Mouse (Mus musculus) CH12.LX (cell line): ENCODE measurements around the gene Tmem185b. TPM values are rescaled to one million over a fixed set of nuclear protein-coding genes. Genes with fewer than 3 reads are reported as not detected.

Experiments
- DNase-seq: peaks from one replicate; pipeline ENCODE4 v3.0.0-alpha.2; 2013; ENCODE audit errors: extremely low read depth
- H3K27ac ChIP-seq: 2 replicates; pipeline ENCODE4 v1.5.1; 2012; ENCODE audit warnings: low read depth, mild to moderate bottlenecking, control low read depth, moderate library complexity; ENCODE audit not compliant: insufficient read depth
- H3K27me3 ChIP-seq: replicated peaks from 2 replicates; pipeline ENCODE3; 2012; ENCODE audit warnings: inconsistent platforms
- H3K36me3 ChIP-seq, 2 experiments: replicated peaks in 1 of 2; 2 replicates each; pipeline versions ENCODE3 to v1.6.1; 2012; ENCODE audit warnings: inconsistent platforms in 1 of 2, low read length in 1 of 2, mild to moderate bottlenecking in 1 of 2, mixed read lengths in 1 of 2, moderate library complexity in 1 of 2; ENCODE audit not compliant: control insufficient read depth in 1 of 2, insufficient read depth in 1 of 2
- H3K4me1 ChIP-seq, 2 experiments: 2 replicates each; pipeline ENCODE4 v1.6.1; 2012; ENCODE audit warnings: inconsistent platforms in 1 of 2, moderate library complexity in 1 of 2; ENCODE audit not compliant: insufficient read depth in 2 of 2, control insufficient read depth in 1 of 2
- H3K4me2 ChIP-seq: 2 replicates; pipeline ENCODE4 v1.6.1; 2012; ENCODE audit warnings: low read depth, mild to moderate bottlenecking, control low read depth; ENCODE audit not compliant: poor library complexity, insufficient read depth, severe bottlenecking
- H3K4me3 ChIP-seq, 3 experiments: fragments of 150-350 bp in 1 of 3; sonication (generic) in 1 of 3; replicated peaks in 1 of 3; 2 replicates each; pipeline versions ENCODE3 to v1.5.1; 2011 to 2012; ENCODE audit warnings: low read depth in 2 of 3, low read length in 2 of 3, mild to moderate bottlenecking in 2 of 3, moderate library complexity in 2 of 3, control low read depth in 1 of 3, improper control_type of control experiment in 1 of 3, inconsistent platforms in 1 of 3, mixed read lengths in 1 of 3; ENCODE audit not compliant: poor library complexity in 1 of 3
- H3K79me2 ChIP-seq: replicated peaks from 2 replicates; pipeline ENCODE4 v1.6.1; 2012; ENCODE audit warnings: mild to moderate bottlenecking, moderate library complexity; ENCODE audit not compliant: control insufficient read depth, poor library complexity, insufficient read depth, severe bottlenecking; ENCODE audit errors: extremely low read depth
- H3K9ac ChIP-seq: 2 replicates; pipeline ENCODE4 v1.6.1; 2012; ENCODE audit warnings: low read depth, mild to moderate bottlenecking, control low read depth, moderate library complexity; ENCODE audit not compliant: insufficient read depth
- H3K9me3 ChIP-seq: replicated peaks from 2 replicates; pipeline ENCODE3; 2012; ENCODE audit warnings: low read length, inconsistent platforms, mixed read lengths
- BHLHE40 ChIP-seq: IDR thresholded peaks from 2 replicates; pipeline ENCODE4 v1.6.1; 2011; ENCODE audit warnings: mild to moderate bottlenecking, low read depth, low read length, improper control_type of control experiment
- CHD2 ChIP-seq: IDR thresholded peaks from 2 replicates; pipeline ENCODE4 v1.6.1; 2011; ENCODE audit warnings: low read length, improper control_type of control experiment
- CTCF ChIP-seq, 2 experiments: IDR thresholded peaks in 1 of 2; conservative IDR thresholded peaks in 1 of 2; 2 replicates each; pipeline ENCODE4 v1.5.1; 2011 to 2012; ENCODE audit warnings: low read depth in 2 of 2, low read length in 2 of 2, improper control_type of control experiment in 1 of 2, inconsistent platforms in 1 of 2, mild to moderate bottlenecking in 1 of 2, moderate library complexity in 1 of 2
- E2F4 ChIP-seq: IDR thresholded peaks from 2 replicates; pipeline ENCODE4 v1.6.1; 2011; ENCODE audit warnings: low read depth, low read length, improper control_type of control experiment; ENCODE audit not compliant: insufficient replicate concordance
- ELF1 ChIP-seq: IDR thresholded peaks from 2 replicates; pipeline ENCODE4 v1.6.1; 2014; ENCODE audit warnings: low read depth, mild to moderate bottlenecking, inconsistent platforms, low read length, improper control_type of control experiment
- EP300 ChIP-seq: IDR thresholded peaks from 2 replicates; pipeline ENCODE4 v1.6.1; 2011; ENCODE audit warnings: low read length, improper control_type of control experiment
- ETS1 ChIP-seq: conservative IDR thresholded peaks from 2 replicates; pipeline ENCODE4 v1.6.1; 2012; ENCODE audit warnings: low read depth, mild to moderate bottlenecking, inconsistent platforms, low read length, improper control_type of control experiment, moderate library complexity
- GABPA ChIP-seq: IDR thresholded peaks from 2 replicates; pipeline ENCODE4 v1.6.1; 2012; ENCODE audit warnings: low read depth, low read length, improper control_type of control experiment, inconsistent platforms; ENCODE audit not compliant: insufficient replicate concordance
- HCFC1 ChIP-seq: IDR thresholded peaks from 2 replicates; pipeline ENCODE4 v1.6.1; 2012; ENCODE audit warnings: low read depth, mild to moderate bottlenecking, inconsistent platforms, low read length, improper control_type of control experiment
- KAT2A ChIP-seq: IDR thresholded peaks from 2 replicates; pipeline ENCODE4 v1.6.1; 2012; ENCODE audit warnings: low read length, improper control_type of control experiment, inconsistent platforms; ENCODE audit not compliant: insufficient replicate concordance
- MAX ChIP-seq: IDR thresholded peaks from 2 replicates; pipeline ENCODE4 v1.6.1; 2011; ENCODE audit warnings: low read length, improper control_type of control experiment
- MEF2A ChIP-seq: IDR thresholded peaks from 2 replicates; pipeline ENCODE4 v1.6.1; 2014; ENCODE audit warnings: low read depth, mild to moderate bottlenecking, inconsistent platforms, low read length, improper control_type of control experiment, borderline replicate concordance
- NELFE ChIP-seq: IDR thresholded peaks from 2 replicates; pipeline ENCODE4 v1.6.1; 2011; ENCODE audit warnings: low read depth, low read length, improper control_type of control experiment
- NRF1 ChIP-seq: IDR thresholded peaks from 2 replicates; pipeline ENCODE4 v1.6.1; 2014; ENCODE audit warnings: low read depth, mild to moderate bottlenecking, inconsistent platforms, low read length, improper control_type of control experiment, moderate library complexity
- PAX5 ChIP-seq: IDR thresholded peaks from 2 replicates; pipeline ENCODE4 v1.6.1; 2012; ENCODE audit warnings: low read length, inconsistent platforms, mixed read lengths
- POLR2A ChIP-seq: IDR thresholded peaks from 2 replicates; pipeline ENCODE4 v1.6.1; 2011; ENCODE audit warnings: low read depth, mild to moderate bottlenecking, improper control_type of control experiment, low read length
- POLR2AphosphoS2 ChIP-seq: IDR thresholded peaks from 2 replicates; pipeline ENCODE4 v1.6.1; 2011; ENCODE audit warnings: low read depth, low read length, improper control_type of control experiment
- RAD21 ChIP-seq: IDR thresholded peaks from 2 replicates; pipeline ENCODE4 v1.6.1; 2011; ENCODE audit warnings: low read depth, mild to moderate bottlenecking, low read length, improper control_type of control experiment, moderate library complexity
- USF1 ChIP-seq: IDR thresholded peaks from 2 replicates; pipeline ENCODE4 v1.6.1; 2014; ENCODE audit warnings: low read depth, mild to moderate bottlenecking, inconsistent platforms, low read length, improper control_type of control experiment
- ZC3H11A ChIP-seq: IDR thresholded peaks from 2 replicates; pipeline ENCODE4 v1.6.1; 2012; ENCODE audit warnings: low read depth, mild to moderate bottlenecking, inconsistent platforms, low read length, improper control_type of control experiment
- ZMIZ1 ChIP-seq: IDR thresholded peaks from 2 replicates; pipeline ENCODE4 v1.6.1; 2012; ENCODE audit warnings: low read depth, mild to moderate bottlenecking, inconsistent platforms, low read length, improper control_type of control experiment
- dilution Hi-C: fragments of 300-500 bp; cut with MboI; formaldehyde crosslinking; loops from 2 replicates; pipeline ENCODE4 v1.14.3; 2020; ENCODE audit warnings: low sequenced_read_pairs; ENCODE audit not compliant: extremely low pct_unique_long_range_greater_than_20kb, extremely low pct_ligation_motif_present
- in situ Hi-C: fragments of 300-500 bp; cut with MboI; formaldehyde crosslinking; loops from 3 replicates; pipeline ENCODE4 v1.14.3; 2019; ENCODE audit warnings: low sequenced_read_pairs, low pct_ligation_motif_present, low pct_unique_long_range_greater_than_20kb, mixed read lengths
- polyA plus RNA-seq: library from polyadenylated mRNA; unstranded; fragments of >175 nt; gene quantifications from 2 replicates; pipeline ENCODE4 v1.2.1, GENCODE M21; 2012; ENCODE audit warnings: low read depth; ENCODE audit not compliant: insufficient read length
- total RNA-seq, 2 experiments: library from RNA; depleted of rRNA; stranded (reverse); fragments of 300-350 nt in 1 of 2; fragments of >200 nt in 1 of 2; gene quantifications; 2 replicates each; pipeline ENCODE4 v1.2.3; 2012 to 2014

Tmem185b gene
- total and polyA plus RNA-seq, 3 experiments: 11.7 to 14.9 (median 13.4) TPM

GRCm38 (mm10) chr1:119549327-119549689 is 23.3 kb downstream of the Tmem185b start:
- no peaks in the 10 kb centered on the region for H3K9me3 ChIP-seq
- H3K4me1 ChIP-seq: no peaks in the 10 kb centered on the region
- no peak for TF ChIP-seq ETS1
- no peak for TF ChIP-seq POLR2A
- no peak for TF ChIP-seq MEF2A
- TF ChIP-seq HCFC1: no peak
- no peak for TF ChIP-seq BHLHE40
- no peak for TF ChIP-seq CHD2
- no peak for TF ChIP-seq EP300
- no peak for TF ChIP-seq NELFE
- no peak for TF ChIP-seq PAX5
- no peak for TF ChIP-seq ELF1
- no peak for TF ChIP-seq RAD21
- H3K36me3 ChIP-seq: peaks cover 0 to 2% of the 10 kb centered on the region in 2 experiments
- H3K79me2 ChIP-seq: no peaks in the 10 kb centered on the region
- no peak for DNase-seq
- no peaks in the 10 kb centered on the region for H3K27me3 ChIP-seq
- dilution Hi-C loops: no loop called here
- H3K4me3 ChIP-seq: no peak overlapping the region
- no peak overlapping the region for H3K27ac ChIP-seq
- no peak overlapping the region for H3K4me2 ChIP-seq
- in situ Hi-C loops: no loop called here
- H3K9ac ChIP-seq: no peak overlapping the region

GRCm38 (mm10) chr1:119550064-119550463 is 24.1 kb downstream of the Tmem185b start:
- no peaks in the 10 kb centered on the region for H3K4me1 ChIP-seq
- H3K4me3 ChIP-seq: no peak overlapping the region
- no peak overlapping the region for H3K4me2 ChIP-seq
- no peaks in the 10 kb centered on the region for H3K79me2 ChIP-seq
- dilution Hi-C loops: no loop called here
- TF ChIP-seq ELF1 (no peak), CTCF (conservative IDR thresholded peaks at IDR 0.05 in 1 of 2, IDR thresholded peaks at IDR 0.05 in 1 of 2; ENCODE audit: low read depth in 2 of 2, low read length in 2 of 2) (no peak), KAT2A (no peak), E2F4 (no peak), POLR2AphosphoS2 (no peak), ZC3H11A (no peak), USF1 (no peak), NELFE (no peak), NRF1 (no peak), ZMIZ1 (no peak), GABPA (no peak), MAX (no peak), EP300 (no peak)
- TF ChIP-seq, all 38 proteins: peak for 0
- no peak overlapping the region for H3K27ac ChIP-seq
- no peaks in the 10 kb centered on the region for H3K9me3 ChIP-seq
- in situ Hi-C loops: loop anchor here (10.0 kb wide), 2 partner anchors 125 to 345 kb away; no protein-coding TSS in a partner anchor
- DNase-seq: no peak
- no peaks in the 10 kb centered on the region for H3K27me3 ChIP-seq
- peaks cover 0 to 2% of the 10 kb centered on the region in 2 experiments for H3K36me3 ChIP-seq
- H3K9ac ChIP-seq: no peak overlapping the region
